Mouse (Mus musculus) sigmoid colon, adult 10 weeks (tissue): ENCODE results near the gene Bbx. TPM values are rescaled to one million over a fixed set of nuclear protein-coding genes. Genes with fewer than 3 reads are reported as not detected.

Experiments used
- polyA plus RNA-seq: library from polyadenylated mRNA; stranded (reverse); fragments of 350-450 nt; fragmentation: Illumina TruSeq; extraction: RNeasy Lipid Tissue Mini Kit (QIAGEN cat#74804); gene quantifications from one replicate; pipeline ENCODE4 v1.2.3, GENCODE M21; 2014; ENCODE audit warnings: low read depth, low replicate concordance

The Bbx gene
- 27.0 TPM for polyA plus RNA-seq

DNA sequence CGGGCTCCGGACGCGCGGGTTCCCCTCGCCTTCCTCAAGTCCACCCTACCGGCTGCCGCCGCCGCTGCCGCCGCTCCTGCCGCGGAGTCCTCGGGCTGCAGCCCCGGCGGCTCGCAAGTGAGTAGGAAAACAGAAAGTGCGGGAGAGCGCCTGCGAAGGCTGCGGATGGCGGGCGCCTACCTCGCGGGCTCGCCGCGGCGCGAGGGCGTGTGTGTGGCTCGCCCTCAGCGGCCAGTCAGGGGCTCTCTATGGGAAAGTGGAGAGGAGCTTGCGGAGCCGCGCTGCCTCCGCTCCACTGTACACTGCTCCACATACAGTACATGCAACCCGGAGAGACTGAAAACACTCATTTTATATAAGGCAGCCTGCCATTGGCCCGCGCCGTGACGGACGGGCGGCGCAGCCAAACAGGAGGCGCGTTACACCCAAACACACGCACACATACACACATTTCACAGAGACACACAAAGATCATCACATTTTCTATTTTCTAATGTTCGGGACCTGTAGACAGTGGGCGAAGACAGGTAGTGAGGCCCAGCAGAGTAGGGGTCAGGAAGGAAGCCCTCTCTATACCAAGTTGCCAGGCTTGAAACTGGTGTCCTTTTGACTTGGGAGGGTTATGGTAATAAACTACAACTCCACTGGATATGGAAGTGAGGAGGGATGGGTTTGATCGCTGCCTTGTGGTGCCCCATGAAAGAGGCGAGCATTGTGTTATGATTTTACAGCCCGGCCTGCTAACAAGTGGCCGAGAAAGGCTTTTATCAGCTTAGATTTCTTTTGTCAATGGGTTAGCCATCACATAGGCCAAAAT, at the start of gene Bbx:
TSS of gene Bbx (minus strand) at position 329 of the 817 bp plus-strand sequence.

Other genes starting within 250 kb of the Bbx start
- gene Ccdc54, start 158.8 kb upstream of the Bbx start, polyA plus RNA-seq = not detected